Mouse (Mus musculus): Measurements from ENCODE around the gene Bcas3.

Gene Bcas3

DNA sequence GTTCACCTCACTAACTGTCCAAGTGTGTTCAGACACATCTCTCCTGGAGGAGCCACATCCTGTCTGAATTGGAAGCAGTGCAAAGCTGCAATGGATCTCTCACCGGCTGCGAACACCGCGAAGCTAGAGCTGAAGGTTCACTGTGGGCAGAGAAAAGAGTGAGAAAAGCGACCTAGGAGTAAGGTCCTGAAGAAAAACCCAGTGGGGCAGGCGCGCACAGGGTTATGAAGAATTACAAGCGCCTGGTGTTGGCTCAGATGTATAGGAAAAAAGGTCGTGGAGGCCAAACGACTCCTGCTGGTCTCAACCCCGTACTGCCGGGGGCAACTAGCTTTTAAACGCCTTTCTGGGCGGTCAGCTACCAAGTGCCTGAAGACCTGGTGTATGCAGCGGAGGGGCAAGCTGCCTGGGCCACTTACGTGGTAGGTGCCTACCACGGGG is 478.0 kb downstream of the Bcas3 start:
- DNase-seq (ENCODE audit: low spot score in 2 of 2): no peak

DNA sequence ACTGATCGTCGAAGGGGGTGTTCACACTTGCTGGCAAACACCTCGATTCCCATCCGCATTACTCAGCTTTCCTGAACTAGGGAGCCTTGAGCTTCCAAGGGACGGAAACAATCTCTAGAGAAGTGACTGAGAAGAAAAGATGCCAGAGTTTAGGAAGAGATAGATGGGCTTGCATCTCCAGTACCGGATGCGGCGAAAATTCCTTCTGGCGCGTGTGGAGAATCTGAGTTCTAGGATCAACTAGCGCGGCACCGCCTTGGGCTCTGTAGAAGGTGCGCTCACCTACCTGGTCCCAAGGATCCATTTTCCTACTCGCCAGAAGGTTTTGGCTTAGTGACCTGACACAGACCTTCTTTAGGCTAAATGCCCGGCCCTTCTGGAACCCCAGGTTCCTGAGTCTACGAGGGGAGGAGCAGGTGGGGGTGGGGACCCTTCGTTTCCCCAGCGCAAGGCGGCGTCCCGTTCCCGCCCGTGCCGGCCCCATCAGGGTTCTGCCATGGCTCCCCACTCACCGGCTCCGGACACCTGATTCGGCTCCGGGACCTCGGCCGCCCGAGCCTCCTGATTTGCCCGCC is 478.8 kb downstream of the Bcas3 start:
- no peak for DNase-seq (ENCODE audit: low spot score in 2 of 2)

DNA sequence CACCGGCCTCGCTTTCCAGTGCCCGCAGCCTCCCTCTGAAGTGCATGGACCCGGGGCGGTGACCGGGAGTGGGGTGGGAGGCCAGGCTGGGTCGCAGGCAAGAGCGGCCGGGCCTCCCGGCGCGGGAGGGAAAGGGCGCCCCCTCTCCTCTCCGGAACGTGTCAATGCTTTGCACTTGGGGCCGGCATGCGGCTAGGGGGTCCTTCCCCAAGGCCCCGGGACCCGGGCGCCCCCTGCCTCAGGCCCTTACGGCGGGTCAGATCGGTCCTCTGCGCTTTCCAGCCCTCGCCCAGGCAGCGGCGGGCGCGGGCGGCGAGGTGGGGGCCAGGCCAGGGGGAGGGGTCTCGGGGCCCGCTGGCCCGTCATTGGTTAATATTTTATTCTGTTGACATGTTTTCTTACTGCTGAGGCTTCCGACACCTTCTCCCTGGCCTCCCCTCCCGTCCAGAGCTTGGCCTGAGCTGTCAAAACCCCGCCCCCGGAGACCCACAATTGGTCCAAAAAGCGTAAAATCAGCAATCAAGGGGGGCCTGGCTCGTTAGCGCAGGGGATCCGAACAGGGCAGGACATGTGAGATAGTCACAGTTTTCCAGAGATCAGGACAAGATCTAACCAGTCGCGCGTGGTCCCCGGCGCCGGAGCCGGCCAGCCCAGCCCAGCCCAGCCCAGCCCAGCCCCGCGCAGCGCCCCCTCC is 479.4 kb downstream of the Bcas3 start, which contains the start of gene Tbx2:
Gene Tbx2, plus strand, starts transcription at position 321 of the 694 bp plus-strand sequence.
- DNase-seq (ENCODE audit: low spot score in 2 of 2): no peak

DNA sequence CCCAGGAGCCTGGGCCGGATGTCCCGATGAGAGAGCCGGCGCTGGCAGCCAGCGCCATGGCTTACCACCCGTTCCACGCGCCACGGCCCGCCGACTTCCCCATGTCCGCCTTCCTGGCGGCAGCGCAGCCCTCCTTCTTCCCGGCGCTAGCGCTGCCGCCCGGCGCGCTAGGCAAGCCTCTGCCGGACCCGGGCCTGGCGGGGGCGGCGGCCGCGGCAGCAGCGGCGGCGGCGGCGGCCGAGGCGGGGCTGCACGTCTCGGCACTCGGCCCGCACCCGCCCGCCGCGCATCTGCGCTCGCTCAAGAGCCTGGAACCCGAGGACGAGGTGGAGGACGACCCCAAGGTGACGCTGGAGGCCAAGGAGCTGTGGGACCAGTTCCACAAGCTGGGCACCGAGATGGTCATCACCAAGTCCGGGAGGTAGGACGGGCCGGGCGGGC is 480.1 kb downstream of the Bcas3 start:
- DNase-seq (ENCODE audit: low spot score in 2 of 2): no peak

DNA sequence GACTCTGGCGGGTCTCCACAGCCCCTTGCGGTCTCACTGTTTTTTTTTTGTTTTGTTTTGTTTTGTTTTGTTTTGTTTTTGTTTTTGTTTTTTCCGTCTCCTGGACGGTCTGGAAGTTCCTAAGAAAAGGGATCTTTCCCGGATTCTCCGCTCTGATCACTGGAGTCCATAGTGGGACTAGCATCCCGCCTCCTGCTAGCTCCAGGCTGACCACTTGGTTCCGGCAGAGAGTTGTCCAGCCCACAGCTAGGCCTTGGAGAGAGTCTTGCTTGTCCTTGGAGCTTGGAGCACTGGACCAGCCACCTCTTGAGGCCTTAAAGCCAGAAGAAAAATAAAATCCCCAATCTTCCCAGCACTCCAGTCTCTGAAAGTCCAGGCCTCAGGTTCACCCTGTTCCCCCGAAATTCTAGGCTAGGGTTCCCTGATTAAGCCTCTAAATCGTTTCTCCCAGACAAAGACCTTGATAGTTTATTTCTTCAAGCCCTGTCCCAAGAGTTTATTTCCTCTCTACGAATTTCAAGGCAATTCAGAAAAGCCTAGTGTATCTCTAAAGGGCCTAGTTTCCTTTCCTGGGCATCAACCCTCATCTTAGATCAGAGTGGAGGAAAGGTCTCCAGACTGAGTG is 480.9 kb downstream of the Bcas3 start:
- DNase-seq (ENCODE audit: low spot score in 2 of 2): no peak

DNA sequence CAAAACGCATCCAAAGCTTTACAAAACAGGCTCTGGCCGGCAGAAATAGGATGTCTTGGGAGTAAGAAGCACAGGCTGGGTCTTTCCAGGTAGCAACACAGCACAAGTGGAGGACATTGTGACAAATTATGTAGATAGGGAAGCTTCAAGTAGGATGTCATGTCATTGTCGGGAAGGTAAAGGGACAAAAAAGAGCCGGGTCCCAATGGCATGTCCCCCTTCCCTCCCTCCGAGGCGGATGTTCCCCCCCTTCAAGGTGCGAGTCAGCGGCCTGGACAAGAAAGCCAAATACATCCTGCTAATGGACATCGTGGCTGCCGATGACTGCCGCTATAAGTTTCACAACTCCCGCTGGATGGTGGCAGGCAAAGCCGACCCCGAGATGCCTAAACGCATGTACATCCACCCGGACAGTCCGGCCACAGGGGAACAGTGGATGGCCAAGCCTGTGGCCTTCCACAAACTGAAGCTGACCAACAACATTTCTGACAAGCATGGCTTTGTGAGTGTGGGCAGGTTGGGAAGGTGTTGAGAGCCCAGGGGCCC is 481.5 kb downstream of the Bcas3 start:
- DNase-seq (ENCODE audit: low spot score in 2 of 2): no peak

DNA sequence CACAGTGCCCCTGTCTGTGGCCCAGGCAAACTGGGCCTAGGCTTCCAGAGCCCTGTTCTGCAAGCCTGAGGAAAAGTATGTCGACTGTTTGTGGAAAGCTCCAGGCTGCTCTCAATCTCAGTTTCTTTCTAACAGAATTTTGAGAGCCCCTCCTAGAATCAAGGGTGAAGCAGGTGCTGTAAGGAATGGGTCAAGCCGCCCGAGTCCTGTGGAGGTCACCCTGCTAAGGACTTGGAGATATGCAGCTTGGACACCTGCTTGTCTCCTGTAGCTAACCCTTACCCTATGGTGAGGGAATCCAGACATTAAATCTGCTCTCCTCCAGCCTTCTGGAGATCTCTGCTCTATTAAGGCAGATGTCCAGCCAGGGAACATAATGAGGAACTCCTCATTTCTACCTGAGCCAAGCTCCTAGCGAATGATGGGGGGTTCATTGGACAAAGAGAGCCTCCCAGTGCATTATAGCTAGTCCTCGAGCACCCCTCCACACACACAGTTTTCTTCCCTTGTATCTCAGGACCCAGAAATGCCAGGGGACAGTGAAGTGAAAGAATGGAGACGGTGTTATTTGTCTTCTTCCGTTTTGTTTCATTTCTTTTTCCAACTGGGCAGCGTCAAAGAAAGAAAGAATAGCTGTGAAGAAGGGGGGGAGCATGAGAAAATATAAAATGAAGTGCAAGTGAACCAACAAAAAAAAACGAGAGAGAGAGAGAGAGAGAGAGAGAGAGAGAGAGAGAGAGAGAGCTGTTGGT is 482.2 kb downstream of the Bcas3 start:
- no peak for DNase-seq (ENCODE audit: low spot score in 2 of 2)

DNA sequence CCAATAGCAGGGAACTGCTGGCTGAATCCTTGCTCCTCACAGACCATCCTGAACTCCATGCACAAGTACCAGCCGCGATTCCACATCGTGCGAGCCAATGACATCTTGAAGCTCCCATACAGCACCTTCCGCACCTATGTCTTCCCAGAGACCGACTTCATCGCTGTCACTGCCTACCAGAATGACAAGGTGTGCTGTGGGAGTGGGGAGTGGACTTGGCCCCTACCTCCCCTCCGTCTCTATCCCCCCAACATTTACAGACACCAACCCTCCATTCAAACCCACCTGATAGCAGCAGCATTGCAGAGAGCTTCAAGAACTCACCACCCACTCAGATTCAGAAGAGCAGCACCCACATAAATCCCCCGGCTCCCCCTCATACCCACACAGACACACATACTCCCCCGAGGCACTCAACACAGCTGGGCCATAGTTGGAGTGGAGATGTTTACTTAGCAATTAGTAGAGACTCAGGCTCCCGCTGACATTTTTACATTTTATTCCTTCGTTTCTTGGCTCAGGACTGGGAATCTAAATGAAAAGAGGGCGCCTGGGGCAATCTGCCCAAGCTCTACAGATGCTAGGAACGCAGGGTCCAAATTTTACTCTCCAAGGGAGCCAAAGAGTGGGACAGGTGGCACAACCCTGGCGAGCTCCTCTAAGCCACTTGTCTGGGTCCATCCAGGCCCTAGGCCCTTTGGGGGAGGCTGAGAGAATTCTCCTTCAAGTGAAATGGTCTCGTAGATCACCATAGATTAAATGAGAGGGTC is 483.0 kb downstream of the Bcas3 start:
- DNase-seq (ENCODE audit: low spot score in 2 of 2): no peak

DNA sequence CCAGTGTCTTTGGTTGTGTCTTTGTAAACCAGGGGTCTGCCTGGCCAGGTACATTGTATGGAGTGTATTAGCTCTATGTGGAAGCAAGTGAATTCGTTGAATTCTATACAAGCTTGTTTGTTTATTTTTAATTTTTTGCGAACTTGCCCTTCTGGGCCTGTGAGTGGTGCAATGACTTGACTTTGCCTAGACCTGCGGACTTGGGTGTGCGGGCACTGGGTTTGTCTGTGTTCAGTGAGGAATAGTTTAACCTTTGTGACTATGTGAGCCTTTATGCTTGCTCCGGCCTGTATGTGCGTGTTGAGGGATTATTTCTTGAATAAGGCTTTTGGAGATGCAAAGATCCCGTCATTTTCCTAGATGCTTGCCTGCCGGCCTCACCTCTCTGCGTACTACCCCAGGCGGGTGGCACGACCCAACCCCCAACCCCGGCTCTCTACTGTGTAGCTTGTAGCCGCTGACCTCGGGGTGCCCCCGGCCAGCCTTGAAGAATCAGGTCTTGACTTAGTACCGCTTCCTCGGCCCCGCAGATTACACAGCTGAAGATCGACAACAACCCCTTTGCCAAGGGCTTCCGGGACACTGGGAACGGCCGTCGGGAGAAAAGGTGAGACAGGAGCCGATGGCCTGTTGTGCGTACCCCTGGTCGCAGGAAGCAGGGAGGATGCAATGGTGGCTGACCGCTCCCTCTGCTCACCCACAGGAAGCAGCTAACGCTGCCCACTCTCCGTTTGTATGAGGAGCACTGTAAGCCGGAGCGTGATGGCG is 483.7 kb downstream of the Bcas3 start:
- DNase-seq (ENCODE audit: low spot score in 2 of 2): no peak

DNA sequence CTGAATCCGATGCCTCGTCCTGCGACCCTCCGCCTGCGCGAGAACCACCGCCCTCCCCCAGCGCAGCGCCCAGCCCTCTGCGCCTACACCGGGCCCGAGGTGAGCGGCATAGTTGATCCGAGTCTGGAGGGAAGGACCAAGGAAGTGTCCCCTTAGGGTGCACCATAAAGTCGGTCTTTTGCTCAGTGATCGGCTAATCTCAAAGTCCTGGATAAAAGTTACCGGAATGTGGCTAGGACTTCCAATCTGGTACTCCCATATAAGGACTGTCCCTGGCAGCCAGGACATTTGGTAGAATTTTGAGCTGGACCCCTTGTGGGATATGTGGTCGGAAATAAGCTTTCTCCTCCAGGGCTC is 484.3 kb downstream of the Bcas3 start:
- DNase-seq (ENCODE audit: low spot score in 2 of 2): no peak

DNA sequence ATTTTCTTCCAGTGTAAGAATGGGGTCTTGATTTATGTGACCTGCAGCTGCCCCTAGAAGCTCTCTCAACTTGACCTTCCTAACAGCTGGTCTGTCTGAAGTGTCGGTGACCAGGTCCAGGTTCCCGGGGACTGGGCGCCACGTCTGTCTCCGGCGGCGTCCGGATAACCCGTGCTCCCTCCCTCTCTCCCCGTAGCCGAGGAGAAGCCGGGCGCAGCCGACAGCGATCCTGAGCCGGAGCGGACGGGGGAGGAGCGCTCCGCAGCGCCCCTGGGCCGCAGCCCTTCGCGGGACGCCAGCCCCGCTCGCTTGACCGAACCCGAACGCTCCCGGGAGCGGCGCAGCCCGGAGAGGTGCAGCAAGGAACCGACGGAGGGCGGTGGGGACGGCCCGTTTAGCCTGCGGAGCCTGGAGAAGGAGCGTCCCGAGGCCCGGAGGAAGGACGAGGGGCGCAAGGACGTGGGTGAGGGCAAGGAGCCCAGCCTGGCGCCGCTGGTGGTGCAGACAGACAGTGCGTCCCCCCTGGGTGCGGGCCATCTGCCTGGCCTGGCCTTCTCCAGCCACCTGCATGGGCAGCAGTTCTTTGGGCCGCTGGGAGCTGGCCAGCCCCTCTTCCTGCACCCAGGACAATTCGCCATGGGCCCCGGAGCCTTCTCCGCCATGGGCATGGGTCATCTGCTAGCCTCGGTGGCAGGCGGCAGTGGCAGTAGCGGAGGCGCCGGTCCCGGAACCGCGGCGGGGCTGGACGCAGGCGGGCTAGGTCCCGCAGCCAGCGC is 484.9 kb downstream of the Bcas3 start:
- no peak for DNase-seq (ENCODE audit: low spot score in 2 of 2)

DNA sequence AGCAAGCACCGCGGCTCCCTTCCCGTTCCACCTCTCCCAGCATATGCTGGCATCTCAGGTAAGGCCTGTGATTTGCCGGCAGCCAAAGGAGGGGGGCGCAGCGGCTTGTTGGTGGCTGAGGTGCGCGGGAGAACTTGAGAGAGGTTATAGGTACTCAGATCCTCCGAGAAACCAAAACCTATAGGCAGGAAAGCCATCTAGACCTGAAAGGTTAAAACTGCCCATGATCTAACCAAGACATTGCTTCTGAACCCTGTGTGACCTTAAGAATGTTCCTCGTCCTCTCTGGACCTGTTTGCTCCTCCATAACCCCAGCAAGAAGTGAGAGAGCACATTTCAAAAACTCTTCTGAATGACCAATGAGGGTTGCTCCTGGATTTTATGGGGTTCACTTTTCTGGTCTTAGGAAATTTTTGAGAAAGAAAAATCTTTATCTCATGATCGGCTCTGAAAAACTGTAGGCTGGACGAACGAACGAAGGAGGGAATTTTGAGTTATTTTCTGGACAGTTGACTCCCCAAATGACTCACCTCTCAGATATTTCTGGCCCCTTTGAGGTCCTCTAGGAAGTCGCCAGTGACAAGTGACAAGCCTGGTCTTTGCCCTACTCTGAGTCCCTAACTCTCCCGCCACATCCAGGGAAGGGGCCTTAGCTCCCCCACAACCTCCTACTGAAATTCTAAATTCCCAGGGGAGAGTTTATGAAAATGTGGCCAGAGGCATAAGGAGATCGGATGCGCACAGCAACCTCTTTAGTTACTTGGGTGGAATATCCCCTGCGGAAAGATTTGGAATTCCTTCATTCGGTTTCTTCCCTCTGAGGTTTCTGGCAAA is 485.7 kb downstream of the Bcas3 start:
- no peak for DNase-seq (ENCODE audit: low spot score in 2 of 2)

DNA sequence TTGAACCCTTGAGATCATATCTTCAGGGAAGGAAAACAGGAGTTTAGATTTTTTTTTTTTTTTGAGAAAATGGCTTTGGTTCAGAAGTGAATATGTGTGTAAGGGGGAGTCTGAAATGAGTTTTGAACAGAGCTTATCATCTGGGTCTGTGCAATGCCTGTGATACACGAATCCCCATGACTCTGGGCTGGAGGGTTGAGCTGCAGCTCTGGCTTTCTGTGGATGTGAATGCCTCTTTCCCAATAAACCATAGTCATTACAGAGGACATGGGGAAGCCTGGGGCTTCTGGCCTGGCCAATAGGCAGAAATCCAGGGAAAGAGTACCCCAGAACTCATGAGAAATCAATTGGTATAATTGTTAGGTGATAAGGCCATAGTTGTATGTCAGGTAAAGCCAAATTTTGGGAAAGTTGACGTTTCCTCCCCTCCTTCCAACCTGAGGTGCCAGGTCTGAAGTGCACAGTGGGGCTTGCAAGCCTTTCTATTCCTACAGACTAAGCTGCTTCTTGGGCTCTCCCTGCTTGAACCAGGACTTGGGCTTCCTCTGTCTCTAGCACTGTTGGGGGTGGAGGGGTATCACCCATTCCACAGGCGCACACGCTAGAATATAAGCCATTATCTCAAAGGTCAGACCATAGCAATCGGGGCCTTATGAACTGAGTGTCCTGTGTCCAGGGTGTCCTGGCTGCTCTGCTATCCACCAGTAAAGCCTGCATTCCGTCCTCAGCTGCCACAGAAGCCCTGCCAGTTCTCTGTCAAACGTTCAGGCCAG is 486.5 kb downstream of the Bcas3 start:
- no peak for DNase-seq (ENCODE audit: low spot score in 2 of 2)

DNA sequence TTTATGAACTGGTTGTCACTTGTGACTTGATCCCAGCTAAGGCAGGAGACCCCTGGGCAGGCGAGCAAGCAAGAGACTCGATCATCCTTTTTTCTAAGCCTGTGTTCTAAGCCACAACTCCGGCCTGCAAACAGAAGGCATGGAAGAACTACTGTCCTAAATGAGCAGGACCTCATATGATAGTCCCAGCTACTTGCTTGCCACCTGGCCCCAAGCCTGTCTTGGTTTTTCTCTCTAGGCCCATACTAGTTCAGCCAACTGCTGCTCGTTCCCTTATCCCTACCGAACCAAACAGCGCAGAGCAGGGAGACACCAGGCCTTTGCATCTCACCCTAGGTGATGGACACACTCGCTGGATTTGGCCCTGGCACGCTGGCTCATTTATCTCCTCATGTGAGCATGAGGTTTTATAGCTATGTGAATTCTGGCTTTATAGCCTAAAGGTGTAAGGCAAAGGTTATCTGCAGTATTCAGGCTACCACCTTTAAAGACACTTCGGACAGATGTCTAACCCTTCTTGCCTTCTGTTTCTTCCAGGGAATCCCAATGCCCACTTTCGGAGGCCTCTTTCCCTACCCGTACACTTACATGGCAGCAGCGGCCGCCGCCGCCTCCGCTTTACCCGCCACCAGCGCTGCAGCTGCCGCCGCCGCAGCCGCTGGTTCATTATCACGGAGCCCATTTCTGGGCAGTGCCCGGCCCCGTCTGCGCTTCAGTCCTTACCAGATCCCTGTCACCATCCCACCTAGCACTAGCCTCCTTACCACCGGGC is 487.2 kb downstream of the Bcas3 start:
- DNase-seq (ENCODE audit: low spot score in 2 of 2): no peak

DNA sequence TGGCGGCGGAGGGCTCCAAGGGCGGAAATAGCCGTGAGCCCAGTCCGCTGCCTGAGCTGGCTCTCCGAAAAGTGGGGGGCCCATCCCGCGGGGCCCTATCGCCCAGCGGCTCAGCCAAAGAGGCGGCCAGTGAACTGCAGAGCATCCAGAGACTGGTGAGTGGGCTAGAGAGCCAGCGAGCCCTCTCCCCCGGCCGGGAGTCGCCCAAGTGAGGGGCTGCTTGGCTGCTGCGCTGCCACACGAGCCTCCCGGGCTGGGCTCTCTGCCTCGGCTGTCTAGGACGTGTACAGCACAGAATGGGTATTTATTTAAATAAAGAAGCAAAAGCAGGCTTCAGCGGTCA is 487.8 kb downstream of the Bcas3 start:
- DNase-seq (ENCODE audit: low spot score in 2 of 2): no peak

DNA sequence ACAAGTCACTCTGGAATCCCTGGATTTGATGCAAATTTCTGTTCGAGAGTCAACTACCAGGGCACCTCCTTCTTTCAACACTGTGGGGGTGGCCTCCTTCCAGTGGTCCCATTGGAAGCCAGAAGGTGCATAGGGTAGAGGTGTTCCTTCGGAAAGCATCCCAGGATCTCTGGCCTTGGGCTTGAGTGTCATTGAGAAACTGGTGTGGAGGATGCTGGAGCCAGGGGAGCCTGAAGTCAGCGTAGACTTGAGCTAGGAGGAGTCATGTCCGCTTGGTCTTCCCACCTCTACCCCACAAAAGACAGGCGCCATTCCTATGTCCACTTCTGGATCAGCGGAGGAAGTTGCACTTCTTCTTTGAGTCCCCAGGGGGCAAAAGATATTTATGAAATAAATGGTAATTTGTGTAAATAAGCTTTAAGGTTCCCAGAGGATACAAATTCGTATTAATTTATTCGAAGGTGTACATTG is 488.3 kb downstream of the Bcas3 start:
- no peak for DNase-seq (ENCODE audit: low spot score in 2 of 2)

DNA sequence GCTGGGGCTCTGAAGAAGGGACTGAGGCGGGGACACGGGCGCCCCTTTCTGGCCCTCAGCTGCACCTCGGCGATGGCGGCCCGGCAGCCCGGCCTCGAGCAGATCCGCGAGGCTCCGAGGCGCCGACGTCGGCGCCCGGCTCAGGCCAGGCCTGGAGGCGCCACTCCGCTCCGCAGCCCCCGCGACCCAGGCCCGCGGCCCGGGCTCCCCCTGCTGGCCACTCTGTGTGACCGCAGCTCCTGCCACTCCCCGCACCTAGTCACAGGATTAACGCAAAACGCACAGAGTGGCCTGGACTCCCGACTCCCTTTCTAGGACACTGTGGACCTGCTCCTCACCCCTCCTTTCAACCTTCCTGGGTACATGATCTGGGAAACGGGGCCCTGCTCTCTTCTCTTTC is 489.0 kb downstream of the Bcas3 start:
- peak; percentile 55 to 84 for DNase-seq (ENCODE audit: low spot score in 2 of 2)
